Mouse (Mus musculus) stomach, postnatal 0 days (tissue): Measurements from ENCODE around the gene Fpgt. TPM values are rescaled to one million over a fixed set of nuclear protein-coding genes. Genes with fewer than 3 reads are reported as not detected.

Experiments used
- ATAC-seq: fragments of 200-750 bp; cut with Nextera tagmentation; 2 replicates; pipeline ENCODE4 v1.8.0; 2017; ENCODE audit not compliant: low FRiP score, low TSS enrichment
- DNase-seq: peaks from one replicate; pipeline ENCODE4 v3.0.0-alpha.2; 2016; ENCODE audit warnings: low spot score
- H3K27ac ChIP-seq: fragments of 300-500 bp; sonication (generic); replicated peaks from 2 replicates; pipeline ENCODE4 v1.5.1; 2014; ENCODE audit warnings: mild to moderate bottlenecking, control low read depth
- H3K27me3 ChIP-seq: fragments of 300-500 bp; sonication (generic); 2 replicates; pipeline ENCODE4 v1.6.1; 2014; ENCODE audit warnings: low read length; ENCODE audit not compliant: control insufficient read depth, insufficient read depth
- H3K36me3 ChIP-seq: fragments of 300-500 bp; sonication (generic); 2 replicates; pipeline ENCODE4 v1.6.1; 2014; ENCODE audit warnings: low read length, mixed read lengths; ENCODE audit not compliant: control insufficient read depth, insufficient read depth
- H3K4me1 ChIP-seq: fragments of 300-500 bp; sonication (generic); replicated peaks from 2 replicates; pipeline ENCODE4 v1.6.1; 2014; ENCODE audit warnings: antibody characterized with exemption; ENCODE audit not compliant: control insufficient read depth, insufficient read depth
- H3K4me2 ChIP-seq: fragments of 300-500 bp; sonication (generic); replicated peaks from 2 replicates; pipeline ENCODE4 v1.6.1; 2014; ENCODE audit warnings: low read depth, mild to moderate bottlenecking, control low read depth, moderate library complexity
- H3K4me3 ChIP-seq: fragments of 300-500 bp; sonication (generic); 2 replicates; pipeline ENCODE4 v1.5.1; 2014; ENCODE audit warnings: low read depth, low read length, control low read depth
- H3K9ac ChIP-seq: fragments of 300-500 bp; sonication (generic); 2 replicates; pipeline ENCODE4 v1.6.1; 2014; ENCODE audit warnings: mild to moderate bottlenecking, low read length, control low read depth, mixed read lengths
- H3K9me3 ChIP-seq: fragments of 300-500 bp; sonication (generic); 2 replicates; pipeline ENCODE4 v1.6.1; 2016; ENCODE audit warnings: low read length; ENCODE audit not compliant: control insufficient read depth
- CTCF ChIP-seq: IDR thresholded peaks from 2 replicates; pipeline ENCODE4 v1.5.1; 2016; ENCODE audit warnings: antibody characterized with exemption, low read depth, mild to moderate bottlenecking, moderate library complexity
- EP300 ChIP-seq: optimal IDR thresholded peaks from 2 replicates; pipeline ENCODE3; 2016; ENCODE audit warnings: antibody characterized with exemption
- WGBS: fragments of 180-500 bp; shearing (Covaris S2); extraction: QIAGEN DNeasy Blood & Tissue Kit; methylation state at CpG from one replicate; pipeline ENCODE4 v1.1.7; 2014; 5-methylcytosine and 5-hydroxymethylcytosine counted together
- polyA plus RNA-seq: library from polyadenylated mRNA; unstranded; fragments of >200 nt; fragmentation: Nextera tagmentation; extraction: Ambion mirVana; gene quantifications from 2 replicates; pipeline ENCODE4 v1.2.1, GENCODE M21; 2015

Gene Fpgt
- polyA plus RNA-seq, 1 experiment from 2014 or later = 11.3 TPM

- Histone ChIP-seq H3K9ac (no peak overlapping the region), H3K27ac (no peak overlapping the region), H3K36me3 (no peaks in the 10 kb centered on the region), H3K27me3 (no peaks in the 10 kb centered on the region), H3K4me1 (no peaks in the 10 kb centered on the region), H3K4me3 (no peak overlapping the region), H3K4me2 (no peak overlapping the region), H3K9me3 (no peaks in the 10 kb centered on the region)
- TF ChIP-seq CTCF = no peak
- TF ChIP-seq EP300 = no peak
- 55% methylated on average over 1 of the region's 1 CpGs for WGBS
- ATAC-seq (no peak), DNase-seq (no peak)
Observed at GRCm38 (mm10) chr3:155053189-155053588, 40.0 kb downstream of the Fpgt start.

DNA sequence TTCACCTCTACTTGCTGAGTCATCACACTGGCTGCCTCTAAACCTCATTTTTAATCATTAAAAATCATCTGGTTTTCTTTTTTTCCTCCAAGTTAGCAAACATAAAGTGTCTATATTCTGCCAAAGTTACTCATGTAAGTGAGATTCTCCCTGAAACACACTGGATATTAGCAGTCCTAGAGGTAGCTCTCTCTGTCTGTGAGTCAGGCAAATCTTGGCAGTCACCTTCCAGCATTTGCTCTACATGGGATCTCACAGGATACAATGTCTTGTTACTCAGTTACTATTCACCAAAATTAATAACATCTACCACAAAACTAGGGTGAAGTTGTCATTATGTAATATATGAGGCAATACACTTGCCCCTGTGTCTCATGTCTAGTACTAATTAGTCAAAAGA lies 41.2 kb downstream of the Fpgt start:
- ATAC-seq (no peak), DNase-seq (no peak)
- TF ChIP-seq CTCF = no peak
- no peak for TF ChIP-seq EP300
- H3K9me3 ChIP-seq = no peaks in the 10 kb centered on the region
- H3K27me3 ChIP-seq = no peaks in the 10 kb centered on the region
- no peak overlapping the region for H3K4me2 ChIP-seq
- no peak overlapping the region for H3K4me3 ChIP-seq
- no peak overlapping the region for H3K9ac ChIP-seq
- H3K27ac ChIP-seq = no peak overlapping the region
- no peaks in the 10 kb centered on the region for H3K36me3 ChIP-seq
- no peaks in the 10 kb centered on the region for H3K4me1 ChIP-seq

DNA sequence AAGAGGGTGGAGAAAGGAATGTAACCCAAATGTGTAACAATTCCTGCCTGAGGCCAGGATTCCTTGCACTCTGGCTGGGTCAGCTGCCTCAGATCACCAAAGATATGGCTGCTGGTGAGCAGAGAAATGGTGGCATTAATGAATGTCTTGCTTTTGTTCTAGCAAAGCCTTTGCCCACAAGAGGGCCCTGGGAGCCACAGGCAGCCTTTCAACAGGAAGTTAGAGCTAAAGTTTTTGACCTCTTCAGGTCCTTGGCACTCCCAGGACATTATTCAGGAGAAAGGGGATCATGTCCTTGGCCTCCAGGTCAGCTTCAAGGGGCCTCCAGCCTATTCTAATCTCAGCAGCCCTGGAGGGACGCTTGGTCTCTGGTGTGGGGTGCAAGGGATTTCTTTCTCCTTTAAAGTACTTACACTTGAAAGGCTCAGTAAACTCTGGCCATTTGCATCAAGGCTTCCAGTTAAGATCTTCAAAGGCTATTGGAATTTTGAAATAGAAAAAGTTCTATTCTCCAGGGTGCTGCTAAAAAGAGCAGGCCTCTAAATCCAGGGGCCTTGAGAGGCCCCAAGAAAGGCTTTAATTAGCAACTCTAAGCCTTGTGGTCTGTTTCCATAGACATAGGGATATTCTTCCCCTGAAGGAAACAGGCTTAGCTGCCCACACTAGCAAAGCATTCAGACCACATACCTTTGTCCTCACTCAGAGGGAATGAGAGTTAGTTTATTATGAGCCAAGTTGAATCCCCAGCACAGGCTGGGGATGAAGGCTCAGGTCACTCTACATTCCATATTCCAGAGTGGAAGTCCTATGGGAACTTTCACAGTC lies 54.0 kb downstream of the Fpgt start:
- H3K9ac ChIP-seq = no peak overlapping the region
- DNase-seq (no peak), ATAC-seq (no peak)
- no peaks in the 10 kb centered on the region for H3K36me3 ChIP-seq
- no peak overlapping the region for H3K4me2 ChIP-seq
- no peaks in the 10 kb centered on the region for H3K27me3 ChIP-seq
- TF ChIP-seq EP300 (no peak), CTCF (no peak)
- H3K27ac ChIP-seq = no peak overlapping the region
- no peaks in the 10 kb centered on the region for H3K9me3 ChIP-seq
- WGBS = 18% methylated on average over 1 of the region's 1 CpGs
- H3K4me3 ChIP-seq = no peak overlapping the region
- H3K4me1 ChIP-seq = no peaks in the 10 kb centered on the region

Other genes with a start within 250 kb of the Fpgt start
- 0.11 and 0.15 TPM in 2 replicates for gene Tnni3k, start 38.0 kb downstream of the Fpgt start, polyA plus RNA-seq
- 0.53 and 0.67 TPM in 2 replicates for gene Lrriq3, start within 50 bp of the Fpgt start, polyA plus RNA-seq